Mouse (Mus musculus): ENCODE data around the gene Rictor. TPM values are rescaled to one million over a fixed set of nuclear protein-coding genes. Genes with fewer than 3 reads are reported as not detected.
"Not testable (repeated sequence)": the region's sequence is repeated elsewhere in the genome, so short reads cannot be mapped to it uniquely, and the experiment has no call there.

Gene Rictor
- polyA plus RNA-seq, 1 experiment from 2014 or later: 13.5 TPM

DNA sequence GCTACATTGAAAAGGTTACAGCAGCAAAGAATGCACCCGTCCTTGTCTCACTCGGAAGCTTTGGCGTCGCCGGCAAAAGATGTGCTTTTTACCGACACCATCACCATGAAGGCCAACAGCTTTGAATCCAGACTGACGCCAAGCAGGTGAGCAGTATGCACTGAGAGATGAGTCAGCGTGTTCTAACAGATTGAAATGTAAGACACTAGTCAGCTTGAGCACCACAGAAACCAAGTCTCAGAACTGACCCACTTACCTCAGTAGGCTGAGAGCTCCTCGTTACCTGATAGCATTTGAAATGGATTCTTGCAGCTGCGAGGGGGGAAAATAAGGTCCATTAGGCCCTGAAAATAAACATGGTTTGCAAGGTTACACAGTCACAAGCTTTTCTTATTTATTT, 79.1 kb downstream of the Rictor start:
- Histone ChIP-seq H3K4me3 (ENCODE audit: low read depth, low read length) (no peak overlapping the region), H3K27me3 (replicated peaks; ENCODE audit: control insufficient read depth, insufficient read depth, low read length) (no peaks in the 10 kb centered on the region), H3K9ac (ENCODE audit: low read depth, low read length) (no peak overlapping the region), H3K4me2 (replicated peaks; ENCODE audit: low read depth) (no peak overlapping the region), H3K4me1 (replicated peaks; ENCODE audit: control insufficient read depth, insufficient read depth, low read length) (no peaks in the 10 kb centered on the region), H3K27ac (ENCODE audit: low read depth, low read length) (no peak overlapping the region), H3K36me3 (ENCODE audit: control insufficient read depth, insufficient read depth) (peaks cover 72% of the 10 kb centered on the region), H3K9me3 (ENCODE audit: control insufficient read depth) (no peaks in the 10 kb centered on the region)
- TF ChIP-seq CTCF (IDR thresholded peaks at IDR 0.05; ENCODE audit: low read depth): no peak
- ATAC-seq: no peak
- WGBS: 94% methylated on average over 10 of the region's 10 CpGs

- Histone ChIP-seq H3K9ac (ENCODE audit: low read depth, low read length) (no peak overlapping the region), H3K27me3 (replicated peaks; ENCODE audit: control insufficient read depth, insufficient read depth, low read length) (no peaks in the 10 kb centered on the region), H3K36me3 (ENCODE audit: control insufficient read depth, insufficient read depth) (peaks cover 75% of the 10 kb centered on the region), H3K4me1 (replicated peaks; ENCODE audit: control insufficient read depth, insufficient read depth, low read length) (no peaks in the 10 kb centered on the region), H3K27ac (ENCODE audit: low read depth, low read length) (no peak overlapping the region), H3K9me3 (ENCODE audit: control insufficient read depth) (no peaks in the 10 kb centered on the region), H3K4me3 (ENCODE audit: low read depth, low read length) (no peak overlapping the region), H3K4me2 (replicated peaks; ENCODE audit: low read depth) (no peak overlapping the region)
- no peak for TF ChIP-seq CTCF (IDR thresholded peaks at IDR 0.05; ENCODE audit: low read depth)
- 83% methylated on average over 7 of the region's 7 CpGs for WGBS
- no peak for ATAC-seq
These were observed 81.8 kb downstream of the Rictor start for GRCm38 (mm10) chr15:6790011-6790410.

- Histone ChIP-seq H3K9me3 (ENCODE audit: control insufficient read depth) (no peaks in the 10 kb centered on the region), H3K36me3 (ENCODE audit: control insufficient read depth, insufficient read depth) (peaks cover 77% of the 10 kb centered on the region), H3K9ac (ENCODE audit: low read depth, low read length) (no peak overlapping the region), H3K4me2 (replicated peaks; ENCODE audit: low read depth) (no peak overlapping the region), H3K27ac (ENCODE audit: low read depth, low read length) (no peak overlapping the region), H3K4me3 (ENCODE audit: low read depth, low read length) (no peak overlapping the region), H3K27me3 (replicated peaks; ENCODE audit: control insufficient read depth, insufficient read depth, low read length) (no peaks in the 10 kb centered on the region), H3K4me1 (replicated peaks; ENCODE audit: control insufficient read depth, insufficient read depth, low read length) (no peaks in the 10 kb centered on the region)
- no peak for TF ChIP-seq CTCF (IDR thresholded peaks at IDR 0.05; ENCODE audit: low read depth)
- WGBS: 84% methylated on average over 11 of the region's 11 CpGs
- no peak for ATAC-seq
These were observed 83.5 kb downstream of the Rictor start for GRCm38 (mm10) chr15:6791648-6792047.

DNA sequence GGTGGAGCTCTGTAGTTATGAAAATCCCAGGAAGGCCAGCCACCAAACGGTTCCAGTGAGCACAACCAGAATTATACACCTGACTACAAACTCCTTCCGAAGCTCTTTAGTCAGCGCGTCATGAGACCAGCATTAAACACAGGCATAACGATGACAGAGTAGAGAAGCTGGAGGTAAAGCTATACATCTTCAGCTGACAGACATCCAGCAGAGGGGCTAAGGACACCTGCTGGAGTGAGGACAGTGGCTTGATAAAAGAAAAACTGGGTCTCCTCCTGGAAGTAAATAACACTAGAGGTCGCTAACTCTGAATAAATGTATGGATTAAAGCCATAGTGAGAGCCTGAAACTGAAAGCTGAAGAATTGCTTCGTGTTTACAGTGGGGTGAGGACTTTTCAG, 84.7 kb downstream of the Rictor start:
- Histone ChIP-seq H3K4me2 (replicated peaks; ENCODE audit: low read depth) (no peak overlapping the region), H3K9me3 (ENCODE audit: control insufficient read depth) (no peaks in the 10 kb centered on the region), H3K4me1 (replicated peaks; ENCODE audit: control insufficient read depth, insufficient read depth, low read length) (no peaks in the 10 kb centered on the region), H3K27me3 (replicated peaks; ENCODE audit: control insufficient read depth, insufficient read depth, low read length) (no peaks in the 10 kb centered on the region), H3K27ac (ENCODE audit: low read depth, low read length) (no peak overlapping the region), H3K4me3 (ENCODE audit: low read depth, low read length) (no peak overlapping the region), H3K36me3 (ENCODE audit: control insufficient read depth, insufficient read depth) (peaks cover 79% of the 10 kb centered on the region), H3K9ac (ENCODE audit: low read depth, low read length) (no peak overlapping the region)
- WGBS: 80% methylated on average over 7 of the region's 7 CpGs
- TF ChIP-seq CTCF (IDR thresholded peaks at IDR 0.05; ENCODE audit: low read depth): peak; percentile 20; the same call in 1 of the 2 replicates
- ATAC-seq: no peak

GRCm38 (mm10) chr15:6801212-6801611, 93.0 kb downstream of the Rictor start:
- H3K4me3 ChIP-seq (ENCODE audit: low read depth, low read length); ATAC-seq; H3K4me2 ChIP-seq (replicated peaks; ENCODE audit: low read depth); H3K27ac ChIP-seq (ENCODE audit: low read depth, low read length); H3K4me1 ChIP-seq (replicated peaks; ENCODE audit: control insufficient read depth, insufficient read depth, low read length); H3K9ac ChIP-seq (ENCODE audit: low read depth, low read length); H3K9me3 ChIP-seq (ENCODE audit: control insufficient read depth); H3K27me3 ChIP-seq (replicated peaks; ENCODE audit: control insufficient read depth, insufficient read depth, low read length): not testable (repeated sequence)
- H3K36me3 ChIP-seq (ENCODE audit: control insufficient read depth, insufficient read depth): peaks cover 28% of the 10 kb centered on the region
- WGBS: 96% methylated on average over 8 of the region's 8 CpGs

DNA sequence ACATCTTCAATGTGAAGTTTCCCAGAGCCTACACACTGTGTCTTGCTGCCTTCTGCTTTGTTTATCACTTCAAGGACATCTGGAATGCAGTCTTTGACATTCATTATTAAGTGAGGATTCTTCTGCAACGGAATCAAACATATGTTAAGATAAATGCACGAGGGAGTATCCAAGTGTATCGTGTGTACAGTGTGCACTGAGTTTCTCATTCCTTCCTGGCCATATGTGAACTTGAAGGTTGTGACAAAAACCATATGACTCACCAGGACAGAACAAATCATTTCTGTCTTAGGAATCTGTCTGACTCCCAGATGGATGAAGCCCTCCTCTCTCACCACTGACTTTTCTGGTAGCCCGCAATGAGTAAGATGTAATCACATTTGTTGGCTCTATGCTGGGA, 107.6 kb downstream of the Rictor start:
- H3K9me3 ChIP-seq (ENCODE audit: control insufficient read depth): no peaks in the 10 kb centered on the region; the same call in 1 of the 2 replicates
- no peaks in the 10 kb centered on the region for H3K4me1 ChIP-seq (replicated peaks; ENCODE audit: control insufficient read depth, insufficient read depth, low read length)
- H3K4me3 ChIP-seq (ENCODE audit: low read depth, low read length): no peak overlapping the region
- ATAC-seq: no peak
- no peak overlapping the region for H3K4me2 ChIP-seq (replicated peaks; ENCODE audit: low read depth)
- H3K9ac ChIP-seq (ENCODE audit: low read depth, low read length): no peak overlapping the region
- 60% methylated on average over 4 of the region's 4 CpGs for WGBS
- no peaks in the 10 kb centered on the region for H3K36me3 ChIP-seq (ENCODE audit: control insufficient read depth, insufficient read depth)
- H3K27ac ChIP-seq (ENCODE audit: low read depth, low read length): no peak overlapping the region
- H3K27me3 ChIP-seq (replicated peaks; ENCODE audit: control insufficient read depth, insufficient read depth, low read length): no peaks in the 10 kb centered on the region
- no peak for TF ChIP-seq CTCF (IDR thresholded peaks at IDR 0.05; ENCODE audit: low read depth)

GRCm38 (mm10) chr15:6840199-6840598, 132.0 kb downstream of the Rictor start:
- no peaks in the 10 kb centered on the region for H3K27me3 ChIP-seq (replicated peaks; ENCODE audit: control insufficient read depth, insufficient read depth, low read length)
- H3K36me3 ChIP-seq (ENCODE audit: control insufficient read depth, insufficient read depth): peaks cover 6% of the 10 kb centered on the region; the same call in 1 of the 2 replicates
- no peak overlapping the region for H3K4me3 ChIP-seq (ENCODE audit: low read depth, low read length)
- H3K27ac ChIP-seq (ENCODE audit: low read depth, low read length): no peak overlapping the region
- no peak for ATAC-seq
- no peak overlapping the region for H3K9ac ChIP-seq (ENCODE audit: low read depth, low read length)
- TF ChIP-seq CTCF (IDR thresholded peaks at IDR 0.05; ENCODE audit: low read depth): peak; percentile 75
- no peaks in the 10 kb centered on the region for H3K4me1 ChIP-seq (replicated peaks; ENCODE audit: control insufficient read depth, insufficient read depth, low read length)
- WGBS: 49% methylated on average over 4 of the region's 4 CpGs
- H3K9me3 ChIP-seq (ENCODE audit: control insufficient read depth): no peaks in the 10 kb centered on the region
- H3K4me2 ChIP-seq (replicated peaks; ENCODE audit: low read depth): no peak overlapping the region

All from intestine, postnatal 0 days (tissue).